Mouse (Mus musculus) right cerebral cortex, postnatal 4 days (tissue): Measurements from ENCODE around the gene Gm9918.

ENCODE experiments used
- DNase-seq: peaks from one replicate; pipeline ENCODE4 v3.0.0-alpha.2; 2022

Gm9918 gene

GRCm38 (mm10) chr15:102245891-102246741 is 24.2 kb upstream of the Gm9918 start:
- peak; percentile 74 for DNase-seq

- peak; percentile 92 for DNase-seq
These were observed 23.5 kb upstream of the Gm9918 start for GRCm38 (mm10) chr15:102246866-102247251.

GRCm38 (mm10) chr15:102247252-102248130 is 22.9 kb upstream of the Gm9918 start:
- DNase-seq = peak; percentile 52

GRCm38 (mm10) chr15:102248131-102248811 is 22.1 kb upstream of the Gm9918 start:
- no peak for DNase-seq

- no peak for DNase-seq
These were observed 21.6 kb upstream of the Gm9918 start for GRCm38 (mm10) chr15:102248812-102249191.

GRCm38 (mm10) chr15:102249251-102249691 is 21.1 kb upstream of the Gm9918 start:
- peak; percentile 25 for DNase-seq

- no peak for DNase-seq
These were observed 20.4 kb upstream of the Gm9918 start for GRCm38 (mm10) chr15:102249967-102250366.

GRCm38 (mm10) chr15:102250521-102250920 is 19.8 kb upstream of the Gm9918 start:
- DNase-seq = no peak

GRCm38 (mm10) chr15:102255547-102256255 is 14.7 kb upstream of the Gm9918 start:
- DNase-seq = no peak

- DNase-seq = peak; percentile 32
These were observed 13.7 kb upstream of the Gm9918 start for GRCm38 (mm10) chr15:102256431-102257201.

GRCm38 (mm10) chr15:102257202-102258075 is 12.9 kb upstream of the Gm9918 start, which contains the start of gene Rarg:
Gene Rarg (minus strand): TSS chr15:102257517.
- DNase-seq = peak; percentile 34

GRCm38 (mm10) chr15:102258076-102258470 is 12.3 kb upstream of the Gm9918 start:
- no peak for DNase-seq

- no peak for DNase-seq
These were observed 11.6 kb upstream of the Gm9918 start for GRCm38 (mm10) chr15:102258581-102259253.

- DNase-seq = no peak
These were observed 7.8 kb upstream of the Gm9918 start for GRCm38 (mm10) chr15:102262582-102262981.

GRCm38 (mm10) chr15:102263037-102263436 is 7.3 kb upstream of the Gm9918 start:
- no peak for DNase-seq

- no peak for DNase-seq
These were observed 4.8 kb upstream of the Gm9918 start for GRCm38 (mm10) chr15:102265548-102265947.

- no peak for DNase-seq
These were observed 1.1 kb downstream of the Gm9918 start for GRCm38 (mm10) chr15:102271441-102271840.

GRCm38 (mm10) chr15:102273982-102274716 is 3.8 kb downstream of the Gm9918 start:
- no peak for DNase-seq

- DNase-seq = no peak
These were observed 8.3 kb downstream of the Gm9918 start for GRCm38 (mm10) chr15:102278726-102279091.
